ENCODE assay signal across 8 mouse cellular contexts in genomic region chr11:22004331-22004841, GRCm38 (mm10). TPM values are rescaled to one million over a fixed set of nuclear protein-coding genes. Genes with fewer than 3 reads are reported as not detected.
A peak's percentile ranks its signal among the peaks of the same experiment; 100 is the strongest.
DNase-seq lines count a peak whose midpoint lies in the region; ATAC-seq lines count a peak whose summit lies in the region.

No protein-coding gene starts in this region.

- H3K9me3 ChIP-seq in heart, embryonic 16.5 days (replicated peaks; ENCODE audit: control insufficient read depth, low read length), result no peaks in the 10 kb centered on the region
- H3K9me3 ChIP-seq in midbrain, embryonic 14.5 days (ENCODE audit: control insufficient read depth, low read length), result no peaks in the 10 kb centered on the region

- H3K36me3 ChIP-seq in heart, embryonic 16.5 days (ENCODE audit: control insufficient read depth, insufficient read depth), result peaks cover 8% of the 10 kb centered on the region
- no peaks in the 10 kb centered on the region for H3K36me3 ChIP-seq in midbrain, embryonic 14.5 days (ENCODE audit: control insufficient read depth, insufficient read depth, low read length)

- no peak overlapping the region for H3K9ac ChIP-seq in heart, embryonic 16.5 days (ENCODE audit: low read length)
- peak overlapping the region; percentile 32; the same call in 1 of the 2 replicates for H3K9ac ChIP-seq in midbrain, embryonic 14.5 days (replicated peaks; ENCODE audit: low read length)

- peaks cover 26% of the 10 kb centered on the region; the same call in 1 of the 2 replicates for H3K4me1 ChIP-seq in heart, embryonic 16.5 days (ENCODE audit: control insufficient read depth, insufficient read depth, low read length)
- peaks cover 40% of the 10 kb centered on the region for H3K4me1 ChIP-seq in midbrain, embryonic 14.5 days (ENCODE audit: control insufficient read depth, insufficient read depth, low read length)

- DNase-seq in heart, adult 11 months, result peak; percentile 90
- no peak for DNase-seq in heart, postnatal 25 days (ENCODE audit: low spot score)
- DNase-seq in ovary, postnatal 36 days (ENCODE audit: low spot score), result peak; percentile 15
- no peak for DNase-seq in ovary, postnatal 14 days (ENCODE audit: low spot score)
- DNase-seq in midbrain, embryonic 14.5 days, result peak; percentile 72
- no peak for DNase-seq in urinary bladder, adult 2 months (ENCODE audit: low spot score)
- no peak for DNase-seq in spleen, adult 12 weeks (ENCODE audit: low spot score)

- intact Hi-C loops in heart, postnatal 25 days (cut with DNase I), result no loop called here

- peaks cover 53% of the 10 kb centered on the region for H3K27me3 ChIP-seq in heart, embryonic 16.5 days (ENCODE audit: control insufficient read depth, insufficient read depth, low read length)
- peaks cover 43% of the 10 kb centered on the region for H3K27me3 ChIP-seq in midbrain, embryonic 14.5 days (ENCODE audit: control insufficient read depth, insufficient read depth, low read length)

- peak overlapping the region; percentile 12; the same call in 1 of the 2 replicates for H3K4me3 ChIP-seq in heart, embryonic 16.5 days (ENCODE audit: low read length)
- H3K4me3 ChIP-seq in midbrain, embryonic 14.5 days (replicated peaks; ENCODE audit: low read depth, low read length), result peak overlapping the region; percentile 23; the same call in 1 of the 2 replicates

- no peak overlapping the region for H3K27ac ChIP-seq in heart, embryonic 16.5 days (ENCODE audit: low read length)
- peak overlapping the region; percentile 68 for H3K27ac ChIP-seq in midbrain, embryonic 14.5 days (replicated peaks; ENCODE audit: low read depth, low read length)

- 12% methylated on average over 18 of the region's 18 CpGs for WGBS in heart, embryonic 16.5 days
- 2% methylated on average over 18 of the region's 18 CpGs for WGBS in midbrain, embryonic 14.5 days

- ATAC-seq in heart, embryonic 16.5 days (replicated peaks; ENCODE audit: extremely low read depth, insufficient read depth, low FRiP score), result no peak
- ATAC-seq in midbrain, embryonic 14.5 days (ENCODE audit: low FRiP score, low TSS enrichment), result no peak

- peak overlapping the region; percentile 32; the same call in 1 of the 2 replicates for H3K4me2 ChIP-seq in heart, embryonic 16.5 days (ENCODE audit: low read depth, low read length)
- peak overlapping the region; percentile 74 for H3K4me2 ChIP-seq in midbrain, embryonic 14.5 days (ENCODE audit: low read length)

RNA-seq across cellular contexts. Expression of gene Otx1, which starts 1.7 kb away (rescaled TPM):
- not detected for total RNA-seq in heart, postnatal 25 days (2021)
- polyA plus RNA-seq in heart, embryonic 16.5 days (2015; fragmentation: Nextera tagmentation; extraction: Ambion mirVana), result 0.13 and 0.26 TPM in 2 replicates
- 9.9 and 15.2 TPM in 2 replicates for polyA plus RNA-seq in midbrain, embryonic 14.5 days (2014; fragmentation: Nextera tagmentation; extraction: Ambion mirVana)
- polyA plus RNA-seq in urinary bladder, adult 2 months (2012; rRNA removed), result 0.01 and 0.03 TPM in 2 replicates

Comparison
In these comparisons a context has a peak if more than half of its experiments do, and no peak if none do; other contexts are left out.
1. DNase-seq: peak in heart, adult 11 months (single experiment), ovary, postnatal 36 days (single experiment) and midbrain, embryonic 14.5 days (single experiment); none in heart, postnatal 25 days (single experiment), ovary, postnatal 14 days (single experiment), urinary bladder, adult 2 months (single experiment) and spleen, adult 12 weeks (single experiment).